Mouse (Mus musculus) megakaryocyte, embryonic 14.5 days (primary cell): ENCODE data around the gene Pde4a.

Experiments
- FLI1 ChIP-seq: IDR thresholded peaks from 2 replicates; pipeline ENCODE4 v1.6.1; 2012; ENCODE audit warnings: low read length, inconsistent platforms, mixed read lengths
- GATA1 ChIP-seq: IDR thresholded peaks from 3 replicates; pipeline ENCODE4 v1.6.1; 2012; ENCODE audit warnings: mixed read lengths, low read length, inconsistent platforms, borderline replicate concordance

- TF ChIP-seq GATA1 = no peak
- TF ChIP-seq FLI1 = no peak
Observed at GRCm38 (mm10) chr9:21138386-21138785, 27.1 kb upstream of the Pde4a start.
